Mouse (Mus musculus) small intestine, adult 2 months (tissue): ENCODE results near the gene Gng8. TPM values are rescaled to one million over a fixed set of nuclear protein-coding genes. Genes with fewer than 3 reads are reported as not detected.
A peak's percentile ranks its signal among the peaks of the same experiment; 100 is the strongest.

Source experiments
- H3K27ac ChIP-seq: fragments of 200-500 bp; 2 replicates; pipeline ENCODE4 v1.5.1; 2012; ENCODE audit warnings: low read depth, low read length, control low read depth, inconsistent platforms; ENCODE audit not compliant: insufficient read depth
- H3K27me3 ChIP-seq: fragments of 200-500 bp; 2 replicates; pipeline ENCODE4 v1.6.1; 2012; ENCODE audit warnings: mild to moderate bottlenecking, moderate library complexity, low read length, inconsistent platforms; ENCODE audit not compliant: control insufficient read depth, insufficient read depth
- H3K36me3 ChIP-seq: fragments of 200-500 bp; 2 replicates; pipeline ENCODE4 v1.6.1; 2012; ENCODE audit warnings: mild to moderate bottlenecking, low read length, control low read depth, inconsistent platforms; ENCODE audit not compliant: control insufficient read depth, insufficient read depth
- H3K4me1 ChIP-seq: fragments of 200-500 bp; 2 replicates; pipeline ENCODE4 v1.6.1; 2012; ENCODE audit warnings: low read length, inconsistent platforms, mixed read lengths; ENCODE audit not compliant: control insufficient read depth, insufficient read depth, insufficient read length
- H3K4me3 ChIP-seq: fragments of 200-500 bp; 2 replicates; pipeline ENCODE4 v1.5.1; 2012; ENCODE audit warnings: low read depth, mild to moderate bottlenecking, control low read depth, inconsistent platforms, low read length, moderate library complexity
- CTCF ChIP-seq: fragments of 200-500 bp; IDR thresholded peaks from 2 replicates; pipeline ENCODE4 v1.5.1; 2012; ENCODE audit warnings: low read depth, mild to moderate bottlenecking, control low read depth, inconsistent platforms, low read length, moderate library complexity, mixed read lengths; ENCODE audit not compliant: insufficient replicate concordance, insufficient read length; ENCODE audit errors: extremely low read depth
- POLR2A ChIP-seq: fragments of 200-500 bp; IDR thresholded peaks from 2 replicates; pipeline ENCODE4 v1.6.1; 2012; ENCODE audit warnings: low read depth, mild to moderate bottlenecking, control low read depth, inconsistent platforms, low read length, moderate library complexity
- WGBS: fragments of 180-500 bp; shearing (Covaris S2); methylation state at CpG from one replicate; pipeline ENCODE4 v1.1.7; 2018; 5-methylcytosine and 5-hydroxymethylcytosine counted together
- polyA plus RNA-seq: library from polyadenylated mRNA; depleted of rRNA; stranded (reverse); fragments of >200 nt; gene quantifications from 2 replicates; pipeline ENCODE4 v1.2.3, GENCODE M21; 2012

Gene Gng8
- polyA plus RNA-seq, 1 experiment: 2.1 TPM

DNA sequence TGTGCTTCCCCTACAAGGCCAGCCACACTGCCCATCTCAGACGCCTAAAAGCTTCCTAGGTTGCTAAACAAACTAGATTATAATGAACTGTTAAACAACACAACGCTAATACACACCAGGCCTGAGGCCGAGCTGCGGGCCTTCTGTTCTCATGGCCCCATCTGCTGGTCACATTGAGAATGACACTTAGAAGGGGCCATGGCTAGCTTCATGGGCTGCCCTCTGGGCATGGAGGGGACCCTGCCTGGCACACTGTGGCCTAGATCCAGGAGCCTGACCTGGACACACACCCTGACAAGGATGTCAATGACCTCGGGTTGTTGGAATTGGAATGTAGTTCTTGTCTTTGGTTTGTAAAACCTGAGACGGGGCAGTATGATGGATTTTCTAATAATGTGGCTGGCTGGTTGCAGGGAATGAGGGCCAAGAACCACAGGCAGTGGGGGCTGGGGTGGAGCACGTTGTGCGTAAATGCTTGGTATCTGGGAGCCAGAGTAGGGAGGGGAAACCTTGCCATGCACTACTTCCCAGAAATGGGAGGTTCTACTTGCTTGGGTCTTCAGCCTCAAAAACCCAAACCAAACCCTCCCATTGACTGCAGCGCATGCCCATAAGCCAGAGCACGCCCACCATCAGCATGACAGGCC lies 22.3 kb downstream of the Gng8 start:
- H3K36me3 ChIP-seq: peaks cover 45% of the 10 kb centered on the region
- whole genome bisulfite sequencing: 31% methylated on average over 10 of the region's 10 CpGs
- no peak overlapping the region for H3K27ac ChIP-seq
- H3K4me3 ChIP-seq: no peak overlapping the region
- H3K27me3 ChIP-seq: no peaks in the 10 kb centered on the region
- H3K4me1 ChIP-seq: no peaks in the 10 kb centered on the region
- TF ChIP-seq CTCF (peak; percentile 91), POLR2A (no peak)

- H3K27ac ChIP-seq: no peak overlapping the region
- H3K27me3 ChIP-seq: no peaks in the 10 kb centered on the region
- H3K4me3 ChIP-seq: no peak overlapping the region
- 85% methylated on average over 18 of the region's 18 CpGs for WGBS
- TF ChIP-seq CTCF (no peak), POLR2A (no peak)
- H3K36me3 ChIP-seq: peaks cover 47% of the 10 kb centered on the region
- H3K4me1 ChIP-seq: no peaks in the 10 kb centered on the region; the same call in 1 of the 2 replicates
Measured at GRCm38 (mm10) chr7:16914453-16915343, 23.1 kb downstream of the Gng8 start.

DNA sequence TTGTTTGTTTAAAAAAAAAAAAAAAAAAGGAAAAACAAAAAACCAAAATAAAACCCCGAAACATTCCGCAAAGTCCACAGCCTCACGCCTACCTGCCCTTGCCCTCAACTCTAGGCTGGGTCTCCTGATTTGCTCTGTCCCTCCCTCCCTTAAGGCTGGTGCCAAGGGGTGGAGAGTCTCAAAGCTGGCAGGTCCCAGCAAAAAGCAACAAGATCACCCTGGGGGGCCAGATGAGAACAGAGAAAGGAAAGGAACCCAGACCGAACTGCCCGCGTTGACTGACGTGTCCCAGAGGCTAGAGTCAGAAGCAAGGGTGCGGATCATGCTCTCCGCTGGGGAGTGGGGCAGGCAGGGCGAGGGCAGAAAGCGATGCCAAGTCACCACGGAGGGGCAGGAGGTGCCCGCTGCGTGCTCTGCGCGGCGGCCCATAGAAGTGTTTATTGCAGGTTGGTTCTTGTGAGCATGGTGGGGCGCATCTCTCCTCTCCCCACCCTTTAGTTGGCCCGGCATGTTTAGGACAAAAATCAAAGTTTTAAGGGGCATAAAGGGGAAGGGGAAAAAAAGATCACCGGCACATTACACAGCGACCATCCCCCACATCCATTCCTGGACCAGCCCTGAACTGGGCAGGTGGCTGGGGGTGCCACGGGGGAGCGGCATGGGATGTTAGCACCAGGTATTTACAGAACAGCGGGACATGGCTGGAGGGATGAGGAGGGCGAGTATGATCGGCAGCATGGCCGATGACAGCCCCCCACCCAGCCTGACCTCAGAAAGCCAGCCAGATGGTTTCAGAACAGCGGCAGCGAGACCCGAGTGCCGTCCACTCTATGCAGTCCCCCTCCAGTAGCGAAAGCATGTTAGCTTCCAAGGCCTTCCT lies 24.1 kb downstream of the Gng8 start:
- no peak overlapping the region for H3K4me3 ChIP-seq
- peaks cover 4% of the 10 kb centered on the region for H3K4me1 ChIP-seq
- H3K36me3 ChIP-seq: peaks cover 51% of the 10 kb centered on the region
- H3K27ac ChIP-seq: no peak overlapping the region
- WGBS: 92% methylated on average over 32 of the region's 32 CpGs
- no peak for TF ChIP-seq POLR2A
- no peak for TF ChIP-seq CTCF
- no peaks in the 10 kb centered on the region for H3K27me3 ChIP-seq

- 74% methylated on average over 30 of the region's 30 CpGs for WGBS
- Histone ChIP-seq H3K4me1 (peaks cover 13% of the 10 kb centered on the region), H3K27ac (no peak overlapping the region), H3K4me3 (no peak overlapping the region), H3K36me3 (peaks cover 51% of the 10 kb centered on the region), H3K27me3 (no peaks in the 10 kb centered on the region)
- TF ChIP-seq POLR2A (no peak), CTCF (no peak)
Measured at GRCm38 (mm10) chr7:16916342-16917265, 25.0 kb downstream of the Gng8 start.

- Histone ChIP-seq H3K4me3 (no peak overlapping the region), H3K4me1 (peaks cover 14% of the 10 kb centered on the region), H3K27me3 (no peaks in the 10 kb centered on the region), H3K27ac (no peak overlapping the region), H3K36me3 (peaks cover 51% of the 10 kb centered on the region)
- 85% methylated on average over 11 of the region's 11 CpGs for WGBS
- TF ChIP-seq POLR2A (no peak), CTCF (no peak)
Measured at GRCm38 (mm10) chr7:16917447-16917846, 25.9 kb downstream of the Gng8 start.

DNA sequence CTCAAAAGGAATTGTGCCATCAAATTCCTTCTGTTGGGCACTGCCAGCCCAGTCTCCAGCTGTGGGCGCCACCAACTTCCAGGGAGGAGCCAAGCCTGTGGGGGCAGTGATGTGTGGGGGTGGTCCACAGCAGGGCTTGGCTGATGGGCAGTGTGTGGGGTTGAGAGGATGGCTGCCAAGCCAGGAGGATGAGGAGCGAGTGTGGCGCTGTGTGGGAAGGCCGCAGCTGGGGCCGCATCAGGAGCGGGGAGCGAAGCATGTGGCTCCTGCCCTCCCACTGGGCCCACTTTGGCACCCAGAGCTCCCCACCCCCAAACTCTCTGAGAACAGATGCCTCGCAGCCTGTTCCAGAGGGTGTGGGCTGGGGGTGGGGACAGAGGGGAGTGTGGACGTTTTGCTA lies 26.4 kb downstream of the Gng8 start:
- Histone ChIP-seq H3K36me3 (peaks cover 51% of the 10 kb centered on the region), H3K4me3 (no peak overlapping the region), H3K27me3 (no peaks in the 10 kb centered on the region), H3K4me1 (peaks cover 16% of the 10 kb centered on the region), H3K27ac (no peak overlapping the region)
- WGBS: 87% methylated on average over 9 of the region's 9 CpGs
- TF ChIP-seq POLR2A: no peak
- TF ChIP-seq CTCF: no peak
